Mouse (Mus musculus): ENCODE measurements around the gene Dop1b.
"Not testable (repeated sequence)": the region's sequence is repeated elsewhere in the genome, so short reads cannot be mapped to it uniquely, and the experiment has no call there.

The Dop1b gene

DNA sequence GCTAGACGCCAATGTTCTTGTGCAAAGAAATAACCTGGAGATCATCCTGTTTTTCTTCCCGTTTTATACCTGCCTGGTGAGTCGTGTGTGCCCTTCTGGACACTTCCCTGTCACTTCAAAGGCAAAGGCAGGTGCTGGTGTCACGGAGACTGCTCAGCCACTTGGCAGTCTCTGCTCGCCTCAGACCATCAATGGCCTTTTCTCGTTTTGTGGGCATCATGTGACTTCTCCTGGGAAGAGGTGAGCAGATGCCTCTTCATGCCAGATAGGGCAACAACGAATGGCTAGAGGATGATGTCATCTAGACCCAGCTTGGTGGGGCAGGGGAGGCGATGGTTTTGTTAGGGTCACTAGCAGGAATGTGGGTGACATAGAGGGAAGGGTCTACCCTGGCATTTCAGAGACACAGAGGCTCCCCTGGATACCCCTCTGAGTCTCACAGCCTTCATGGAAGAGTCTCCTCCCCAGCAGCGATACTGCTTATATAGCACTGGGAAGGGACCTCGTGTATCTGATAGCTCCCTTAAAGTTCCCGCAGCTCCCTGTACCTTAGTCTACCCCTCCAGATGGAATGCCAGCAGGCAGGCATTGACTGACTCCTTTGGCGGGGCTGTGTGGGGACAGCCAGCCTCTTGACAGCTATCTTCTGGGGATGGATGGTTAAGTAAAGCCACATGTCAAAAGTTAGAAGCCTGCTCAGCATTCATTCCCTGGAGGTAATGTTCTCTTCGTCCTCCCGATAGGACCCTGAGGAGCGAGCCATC, 37.6 kb downstream of the Dop1b start:
- 0 out of 2 replicates have a peak, but pooled peaks have one; percentile 46 for ATAC-seq (ENCODE audit: insufficient number of reproducible peaks, low FRiP score, low TSS enrichment)

DNA sequence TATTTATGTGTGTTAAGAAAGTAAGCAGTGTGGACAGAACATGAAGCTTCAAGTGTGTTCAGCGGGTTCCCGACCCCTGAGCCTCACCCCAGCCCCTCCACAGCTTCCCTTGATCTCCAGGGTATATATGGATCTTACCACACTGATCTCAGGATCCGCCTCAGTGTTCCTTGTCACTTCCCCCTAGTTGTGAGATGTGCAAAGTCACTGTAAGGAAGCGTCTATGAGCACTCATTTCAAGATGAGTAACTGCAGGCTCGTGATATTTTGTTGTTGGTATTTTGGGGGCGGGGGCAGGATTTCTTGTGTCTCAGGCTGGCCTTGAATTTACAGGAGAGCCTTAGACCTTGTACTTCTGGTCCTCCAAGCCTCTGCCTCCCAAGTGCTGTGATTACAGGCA, 38.8 kb downstream of the Dop1b start:
- ATAC-seq (ENCODE audit: insufficient number of reproducible peaks, low FRiP score, low TSS enrichment): no peak

DNA sequence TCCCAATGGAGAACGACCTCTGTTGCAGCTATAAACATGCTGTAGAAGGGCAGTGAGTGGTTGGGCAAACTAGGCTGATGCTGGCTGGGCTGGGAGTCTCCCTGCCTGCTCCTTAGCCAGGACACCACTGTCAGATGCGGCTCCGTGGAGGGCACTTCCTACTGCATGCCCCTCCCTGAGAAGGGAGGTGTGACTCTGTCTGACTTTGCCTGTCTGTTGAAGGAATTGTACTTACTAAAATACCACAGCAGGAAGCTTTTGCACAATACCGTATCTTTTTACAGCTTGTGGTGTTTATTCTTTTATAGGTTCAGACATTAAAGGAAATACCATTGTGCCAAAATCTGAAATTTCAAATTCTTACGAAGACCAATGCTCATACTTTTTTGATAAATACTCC, 40.1 kb downstream of the Dop1b start:
- ATAC-seq (ENCODE audit: insufficient number of reproducible peaks, low FRiP score, low TSS enrichment): no peak

DNA sequence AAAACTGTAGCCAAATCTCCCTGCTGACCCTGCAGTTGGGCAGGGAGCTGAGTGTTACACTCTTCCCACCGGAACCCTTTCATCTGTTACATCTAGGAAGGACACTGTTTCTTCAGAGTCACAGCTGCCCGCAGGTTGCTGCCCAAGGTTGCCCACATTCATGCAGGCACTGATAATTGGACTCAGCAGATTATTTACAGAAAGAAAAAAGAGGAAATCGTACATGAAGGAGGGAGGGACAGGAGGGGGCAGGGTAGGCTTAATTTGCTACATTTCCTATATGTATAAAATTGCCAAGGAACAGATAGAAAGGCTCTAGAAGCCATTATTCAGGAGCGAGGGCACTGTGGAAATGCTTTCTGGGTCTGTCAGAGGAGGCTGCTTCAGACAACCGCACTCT, 44.9 kb downstream of the Dop1b start:
- ATAC-seq (ENCODE audit: insufficient number of reproducible peaks, low FRiP score, low TSS enrichment): no peak

DNA sequence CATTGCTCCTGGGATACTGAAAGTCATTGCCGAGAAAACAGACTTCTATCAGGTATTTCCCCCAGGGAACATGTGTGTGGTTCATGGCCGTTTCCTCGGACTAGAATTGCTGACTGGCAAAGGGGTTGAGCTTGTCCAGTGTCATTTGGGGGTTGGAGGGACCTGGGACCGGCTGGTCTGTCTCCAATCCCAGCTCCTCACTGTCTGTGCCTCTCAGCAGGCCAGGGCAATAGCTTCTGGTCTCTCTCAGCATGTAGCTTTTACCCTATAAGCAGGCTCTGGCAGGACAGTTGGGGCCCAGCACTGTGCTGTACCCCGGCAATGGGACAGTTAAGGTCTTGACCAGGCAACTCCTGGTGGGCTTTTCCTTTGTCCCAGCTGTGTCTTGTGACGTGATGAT, 51.7 kb downstream of the Dop1b start:
- no peak for ATAC-seq (ENCODE audit: insufficient number of reproducible peaks, low FRiP score, low TSS enrichment)

DNA sequence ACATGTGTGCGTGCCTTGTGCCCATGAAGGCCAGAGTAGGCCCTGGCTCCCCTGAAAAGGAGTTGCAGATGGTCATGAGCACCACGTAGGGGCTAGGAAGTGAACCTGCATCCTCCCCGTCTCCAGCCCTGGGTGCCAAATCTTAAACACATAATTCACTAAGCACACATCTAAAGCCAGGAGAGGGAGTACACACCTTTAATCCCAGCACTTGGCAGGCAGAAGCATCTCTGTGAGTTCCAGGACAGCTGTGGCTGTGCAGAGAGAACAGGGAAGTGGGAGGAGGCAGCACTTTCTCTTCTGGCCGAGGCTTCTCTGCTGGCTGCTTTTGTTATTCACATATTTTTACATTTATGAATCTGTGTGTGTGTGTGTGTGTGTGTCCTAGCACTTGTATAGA, 52.9 kb downstream of the Dop1b start:
- ATAC-seq (ENCODE audit: insufficient number of reproducible peaks, low FRiP score, low TSS enrichment): no peak

DNA sequence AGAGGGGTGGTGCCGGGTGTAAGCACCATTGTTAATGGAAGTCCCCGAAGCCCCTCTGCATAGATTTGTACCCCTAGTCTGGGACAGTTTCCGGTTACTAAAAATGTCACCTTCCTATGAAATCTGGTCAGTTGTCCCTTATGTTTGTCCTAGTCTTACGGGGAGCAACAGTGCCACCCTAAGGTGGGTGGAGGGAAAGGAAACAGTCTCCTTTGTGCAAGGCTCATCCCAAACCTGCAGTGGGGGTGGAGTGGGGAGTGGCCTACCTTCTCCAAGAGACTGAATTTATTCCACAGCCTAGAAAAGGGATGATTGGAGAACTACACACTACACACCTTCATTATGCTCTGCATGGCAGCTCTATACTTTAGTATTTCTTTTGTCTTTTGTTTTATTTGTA, 55.3 kb downstream of the Dop1b start:
- peak; percentile 62 for ATAC-seq (ENCODE audit: insufficient number of reproducible peaks, low FRiP score, low TSS enrichment)

DNA sequence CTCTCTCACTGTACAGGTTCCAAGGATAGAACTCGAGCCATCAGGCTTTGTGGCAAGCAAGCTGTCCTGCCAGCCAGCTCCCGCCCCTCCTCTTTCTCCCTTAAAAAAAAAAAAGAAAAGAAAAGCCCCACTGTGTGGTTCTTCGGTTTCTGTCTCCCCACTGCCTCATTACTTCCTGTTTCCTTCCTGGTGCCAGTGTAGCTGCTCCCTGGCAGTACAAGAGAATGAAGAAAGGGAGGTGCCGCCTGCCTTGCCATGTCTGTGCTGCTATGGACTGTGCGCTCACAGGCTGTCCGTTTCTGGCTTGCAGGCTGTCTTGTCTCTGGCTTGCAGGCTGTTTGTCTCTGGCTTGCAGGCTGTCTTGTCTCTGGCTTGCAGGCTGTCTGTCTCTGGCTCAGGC, 55.8 kb downstream of the Dop1b start:
- no peak for ATAC-seq (ENCODE audit: insufficient number of reproducible peaks, low FRiP score, low TSS enrichment)

DNA sequence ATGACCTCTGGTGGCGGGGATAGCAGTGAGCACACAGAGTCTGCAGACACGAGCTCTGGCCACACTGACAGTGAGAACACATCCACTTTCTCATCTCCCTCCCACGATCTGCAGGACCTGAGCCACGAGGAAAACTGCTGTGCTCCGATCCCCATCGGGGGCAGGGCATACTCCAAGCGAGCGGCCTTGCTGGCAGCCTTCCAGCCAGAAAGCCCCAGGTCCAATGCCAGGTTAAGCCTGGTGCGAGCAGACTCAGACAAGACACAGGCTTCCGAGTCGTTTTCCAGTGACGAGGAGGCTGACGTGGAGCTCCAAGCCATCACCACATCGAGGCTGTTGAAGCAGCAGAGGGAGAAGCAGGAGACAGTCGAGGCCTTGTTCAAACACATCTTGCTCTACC, 57.9 kb downstream of the Dop1b start:
- ATAC-seq (ENCODE audit: insufficient number of reproducible peaks, low FRiP score, low TSS enrichment): no peak

DNA sequence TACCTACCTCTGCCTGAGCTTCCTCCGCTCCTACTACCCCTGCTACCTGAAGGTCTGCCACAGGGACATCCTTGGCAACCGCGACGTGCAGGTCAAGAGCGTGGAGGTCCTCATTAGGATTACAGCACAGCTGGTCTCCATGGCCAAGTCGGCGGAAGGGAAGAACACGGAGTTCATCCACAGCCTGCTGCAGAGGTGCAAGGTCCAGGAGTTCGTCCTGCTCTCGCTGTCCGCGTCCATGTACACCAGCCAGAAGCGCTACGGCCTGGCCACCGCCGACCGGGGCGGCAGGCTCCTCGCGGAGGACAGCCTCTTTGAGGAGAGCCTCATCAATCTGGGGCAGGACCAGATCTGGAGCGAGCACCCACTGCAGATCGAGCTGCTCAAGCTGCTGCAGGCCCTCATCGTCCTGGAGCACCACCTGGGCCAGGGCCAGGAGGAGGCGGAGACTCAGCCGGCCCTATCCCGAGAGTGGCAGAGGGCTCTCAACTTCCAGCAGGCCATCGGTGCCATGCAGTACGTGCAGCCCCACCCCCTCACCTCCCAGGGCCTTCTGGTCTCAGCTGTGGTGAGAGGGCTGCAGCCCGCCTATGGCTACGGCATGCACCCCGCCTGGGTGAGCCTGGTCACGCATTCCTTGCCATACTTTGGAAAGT, 58.7 kb downstream of the Dop1b start:
- 0 out of 2 replicates have a peak, but pooled peaks have one; percentile 4 for ATAC-seq (ENCODE audit: insufficient number of reproducible peaks, low FRiP score, low TSS enrichment)

DNA sequence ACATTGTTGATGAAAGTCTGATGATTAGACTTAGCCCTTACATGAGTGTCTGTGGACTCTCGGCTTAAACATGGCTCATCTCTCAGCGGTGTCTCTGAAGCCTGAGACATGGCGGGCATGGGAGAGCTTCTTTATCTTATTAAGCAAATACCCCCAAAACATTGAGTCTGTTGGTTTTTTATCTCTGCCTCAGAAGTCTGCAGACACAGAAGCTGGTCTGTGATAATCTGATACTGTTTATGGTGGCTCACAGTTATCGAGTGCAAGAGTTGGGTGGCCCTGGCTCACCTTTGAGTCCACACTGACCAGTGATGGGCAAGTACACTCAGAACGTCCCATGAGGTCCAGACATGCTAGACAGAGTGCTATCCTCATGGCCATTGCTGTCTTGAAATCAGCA, 63.0 kb downstream of the Dop1b start:
- no peak for ATAC-seq (ENCODE audit: insufficient number of reproducible peaks, low FRiP score, low TSS enrichment)

DNA sequence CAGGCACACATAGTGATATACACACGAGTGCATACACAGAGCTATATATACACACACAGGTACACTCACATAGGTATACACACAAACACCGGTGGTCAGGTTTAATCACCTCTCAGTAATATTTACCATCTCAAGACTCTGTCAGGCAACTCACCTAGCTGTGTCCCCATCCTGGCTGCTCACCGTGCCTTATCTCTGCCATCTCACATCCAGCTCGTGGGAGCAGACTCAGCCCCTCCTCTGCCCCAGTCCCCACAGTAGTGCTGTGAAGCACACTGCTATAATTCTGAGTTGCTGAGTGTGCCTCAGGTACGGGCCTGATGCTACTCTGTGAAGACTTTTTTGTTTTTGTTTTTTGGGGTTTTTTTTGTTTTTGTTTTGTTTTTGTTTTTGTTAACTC, 64.8 kb downstream of the Dop1b start:
- ATAC-seq (ENCODE audit: insufficient number of reproducible peaks, low FRiP score, low TSS enrichment): no peak

DNA sequence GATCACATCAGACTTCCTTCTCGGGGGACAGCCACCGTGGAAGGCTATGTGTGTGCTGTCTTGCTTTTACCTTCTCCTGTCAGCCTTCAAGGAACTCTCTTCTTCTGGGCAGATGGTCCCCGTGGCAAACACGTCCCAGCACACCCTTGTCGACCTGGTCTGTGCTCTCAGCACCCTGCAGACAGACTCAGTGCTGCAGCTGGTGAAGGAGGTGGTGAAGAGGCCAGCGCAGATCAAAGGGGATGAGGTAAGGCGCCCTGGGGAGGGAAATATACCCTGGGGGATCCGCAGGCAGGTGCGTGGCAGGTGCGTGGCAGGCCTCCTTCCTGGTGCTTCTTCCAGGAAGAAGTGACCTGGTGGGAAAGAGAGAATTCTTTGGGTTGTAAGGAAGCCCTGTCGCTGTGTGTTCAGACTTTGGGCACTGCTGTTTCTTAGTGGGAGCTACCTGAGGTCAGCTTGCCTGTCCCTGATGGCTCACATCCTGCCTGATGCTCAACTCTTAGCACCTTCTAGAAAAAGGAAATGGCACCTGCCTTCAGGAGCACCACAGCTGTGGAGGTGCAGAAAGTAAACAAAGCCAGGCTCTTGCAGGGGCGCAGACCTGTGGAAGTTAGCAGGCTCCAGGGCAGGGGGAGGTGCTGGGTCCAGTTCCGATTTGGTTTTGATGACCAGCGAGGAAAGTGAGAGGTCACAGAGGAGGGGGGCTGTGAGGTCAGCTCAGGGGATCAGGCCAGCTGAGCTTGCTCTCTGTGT, 65.7 kb downstream of the Dop1b start:
- ATAC-seq (ENCODE audit: insufficient number of reproducible peaks, low FRiP score, low TSS enrichment): no peak

DNA sequence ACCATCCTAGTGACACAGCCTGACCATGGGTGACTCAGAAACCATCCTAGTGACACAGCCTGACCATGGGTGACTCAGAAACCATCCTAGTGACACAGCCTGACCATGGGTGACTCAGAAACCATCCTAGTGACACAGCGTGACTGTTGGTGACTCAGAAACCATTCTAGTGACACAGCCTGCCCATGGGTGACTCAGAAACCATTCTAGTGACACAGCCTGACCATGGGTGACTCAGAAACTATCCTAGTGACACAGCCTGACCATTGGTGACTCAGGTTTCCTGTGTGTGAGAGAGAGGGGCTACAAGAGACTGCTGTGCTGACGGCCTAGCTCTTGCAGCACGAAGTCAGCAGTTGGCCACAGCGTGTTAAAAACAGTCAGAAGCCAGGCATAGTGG, 66.7 kb downstream of the Dop1b start:
- not testable (repeated sequence) for ATAC-seq (ENCODE audit: insufficient number of reproducible peaks, low FRiP score, low TSS enrichment)

DNA sequence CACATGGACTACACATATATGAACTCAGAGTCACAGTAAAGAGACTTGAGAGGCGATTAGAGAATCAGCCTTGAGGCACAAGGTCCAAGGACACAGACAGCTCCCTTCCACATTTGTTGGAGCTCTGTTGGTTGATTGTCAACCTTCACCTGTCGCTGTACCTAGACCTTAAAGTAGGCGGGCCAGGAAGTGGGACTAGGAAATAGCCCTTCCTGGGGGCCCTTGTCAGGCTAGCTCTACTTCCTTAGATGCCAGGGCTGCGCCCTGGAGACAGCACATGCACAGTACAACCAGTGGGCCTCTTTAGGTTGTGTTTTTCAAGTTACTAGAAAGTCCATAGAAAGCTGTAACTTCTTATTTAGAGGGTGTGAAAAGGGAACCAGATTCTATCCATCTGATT, 67.8 kb downstream of the Dop1b start:
- ATAC-seq (ENCODE audit: insufficient number of reproducible peaks, low FRiP score, low TSS enrichment): no peak

DNA sequence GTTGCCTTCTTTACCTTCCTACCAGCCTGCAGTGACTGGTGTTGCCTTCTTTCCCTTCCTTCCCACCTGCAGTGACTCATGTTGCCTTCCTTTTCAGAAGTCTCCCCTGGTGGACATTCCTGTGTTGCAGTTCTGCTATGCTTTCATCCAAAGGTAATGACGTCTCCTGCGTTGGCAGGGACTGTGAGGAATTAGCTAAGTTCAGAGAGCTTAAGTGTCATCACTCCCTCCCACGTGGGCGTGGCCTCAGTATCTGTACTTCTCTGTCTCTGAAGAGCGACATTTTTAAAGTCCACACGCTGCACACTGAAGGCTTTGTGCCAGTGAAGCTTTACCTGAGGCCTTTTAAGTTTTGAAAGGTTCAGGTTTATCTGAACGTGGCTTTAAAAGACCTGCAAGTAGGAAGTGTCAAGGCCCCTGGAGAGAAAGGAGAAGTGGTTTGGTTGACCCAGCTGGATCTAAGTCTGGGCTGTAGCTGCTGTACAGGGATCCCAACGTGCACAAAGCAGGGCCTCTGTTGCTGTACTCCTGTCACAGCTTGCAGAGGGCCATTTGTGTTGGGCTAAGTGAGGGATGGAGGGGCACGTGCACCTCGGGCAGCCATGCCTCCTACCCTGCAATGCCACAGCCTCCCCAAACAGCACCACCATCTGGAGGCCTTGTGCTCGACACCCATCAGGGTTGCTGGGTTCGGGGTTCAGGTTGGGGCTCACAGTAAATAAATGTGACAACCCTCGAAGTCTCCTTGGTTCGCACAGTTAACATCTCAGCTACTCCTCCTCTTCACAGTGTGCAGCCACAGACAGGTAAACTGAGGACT, 69.2 kb downstream of the Dop1b start:
- ATAC-seq (ENCODE audit: insufficient number of reproducible peaks, low FRiP score, low TSS enrichment): no peak

DNA sequence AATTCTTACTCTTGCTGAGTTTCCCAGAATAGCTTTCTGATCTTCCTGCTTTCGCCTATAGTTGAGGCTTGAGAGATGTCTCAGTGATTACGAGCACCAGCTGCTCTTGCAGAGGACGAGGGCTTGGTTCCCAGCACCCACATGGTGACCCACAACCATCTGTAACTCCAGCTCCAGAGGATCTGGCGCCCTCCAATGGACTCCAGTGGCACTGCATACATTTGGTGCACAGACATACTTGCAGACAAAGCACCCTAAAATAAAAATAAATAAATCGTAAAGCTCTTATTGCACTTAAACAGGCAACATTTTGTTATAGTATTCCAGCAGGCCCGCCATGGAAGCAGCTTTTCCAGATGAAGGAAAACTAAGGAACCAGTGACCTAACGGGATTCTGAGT, 72.5 kb downstream of the Dop1b start:
- ATAC-seq (ENCODE audit: insufficient number of reproducible peaks, low FRiP score, low TSS enrichment): no peak

DNA sequence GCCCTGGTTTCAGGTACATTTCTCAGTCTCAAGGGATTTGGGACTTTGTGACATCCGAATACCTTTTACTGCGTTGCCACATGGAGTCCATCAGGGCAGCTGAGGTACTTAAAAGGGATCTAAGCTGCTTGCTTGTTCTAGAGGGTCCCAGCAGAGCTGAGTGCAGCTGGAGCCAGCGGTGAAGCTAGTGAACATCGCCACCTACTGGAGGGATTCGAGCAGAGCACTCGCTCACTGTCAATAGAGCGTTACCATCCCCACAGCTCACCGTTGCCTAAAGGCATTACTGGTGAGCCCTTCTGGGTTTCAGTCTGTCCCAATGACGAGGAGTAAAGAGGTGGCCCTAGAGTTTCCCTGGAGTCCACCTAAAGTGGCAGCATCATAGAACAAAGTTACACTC, 74.1 kb downstream of the Dop1b start:
- peak; percentile 68 for ATAC-seq (ENCODE audit: insufficient number of reproducible peaks, low FRiP score, low TSS enrichment)

DNA sequence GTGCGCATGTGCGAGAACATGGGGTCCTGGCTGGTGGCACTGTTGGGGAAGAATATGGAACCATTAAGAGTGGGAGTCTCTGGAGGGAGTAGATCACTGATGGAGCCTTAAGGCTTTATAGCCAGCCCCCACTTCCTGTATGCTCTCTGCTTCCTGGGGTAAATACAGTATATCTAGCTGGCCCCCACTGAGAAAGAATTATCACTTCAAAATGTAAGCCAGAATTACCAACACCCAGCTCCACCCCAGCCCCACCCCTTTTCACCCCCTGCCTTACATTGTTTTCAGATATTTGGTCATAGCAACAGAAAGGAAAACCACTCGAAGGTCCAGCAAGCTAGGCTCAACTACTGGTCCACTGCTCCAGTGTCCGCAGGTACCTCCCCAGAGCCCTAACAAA, 76.7 kb downstream of the Dop1b start:
- no peak for ATAC-seq (ENCODE audit: insufficient number of reproducible peaks, low FRiP score, low TSS enrichment)

DNA sequence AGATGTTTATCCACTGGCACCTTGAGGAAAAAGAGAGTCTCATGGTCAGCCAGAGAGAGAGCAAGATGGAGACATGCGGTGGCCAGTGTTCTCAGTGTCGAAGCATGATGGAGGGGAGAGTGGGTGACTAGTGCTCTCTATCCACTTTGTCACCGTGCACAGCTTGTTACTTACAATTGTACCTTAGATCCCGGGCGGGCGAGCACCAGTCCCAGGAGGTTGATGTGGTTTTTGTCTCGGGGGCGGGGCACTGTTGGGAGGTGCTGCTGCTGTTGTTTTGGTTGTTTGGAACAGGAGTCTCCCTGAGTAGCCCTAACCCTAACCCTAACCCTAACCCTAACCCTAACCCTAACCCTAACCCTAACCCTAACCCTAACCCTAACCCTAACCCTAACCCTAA, 77.2 kb downstream of the Dop1b start:
- no peak for ATAC-seq (ENCODE audit: insufficient number of reproducible peaks, low FRiP score, low TSS enrichment)
